Mouse (Mus musculus): ENCODE data around the gene Cacna1a. TPM values are rescaled to one million over a fixed set of nuclear protein-coding genes. Genes with fewer than 3 reads are reported as not detected.
A peak's percentile ranks its signal among the peaks of the same experiment; 100 is the strongest.
"Not testable (repeated sequence)": the region's sequence is repeated elsewhere in the genome, so short reads cannot be mapped to it uniquely, and the experiment has no call there.

Cacna1a gene
- total RNA-seq, 2 experiments from 2014 or later: 156 to 184 TPM

GRCm38 (mm10) chr8:84657680-84658079 lies 269.4 kb downstream of the Cacna1a start:
- DNase-seq (ENCODE audit: low spot score in 2 of 2): no peak

GRCm38 (mm10) chr8:84658951-84659350 lies 270.7 kb downstream of the Cacna1a start:
- DNase-seq (ENCODE audit: low spot score in 2 of 2): no peak

GRCm38 (mm10) chr8:84659936-84660818 lies 271.9 kb downstream of the Cacna1a start:
- DNase-seq (ENCODE audit: low spot score in 2 of 2): no peak

DNA sequence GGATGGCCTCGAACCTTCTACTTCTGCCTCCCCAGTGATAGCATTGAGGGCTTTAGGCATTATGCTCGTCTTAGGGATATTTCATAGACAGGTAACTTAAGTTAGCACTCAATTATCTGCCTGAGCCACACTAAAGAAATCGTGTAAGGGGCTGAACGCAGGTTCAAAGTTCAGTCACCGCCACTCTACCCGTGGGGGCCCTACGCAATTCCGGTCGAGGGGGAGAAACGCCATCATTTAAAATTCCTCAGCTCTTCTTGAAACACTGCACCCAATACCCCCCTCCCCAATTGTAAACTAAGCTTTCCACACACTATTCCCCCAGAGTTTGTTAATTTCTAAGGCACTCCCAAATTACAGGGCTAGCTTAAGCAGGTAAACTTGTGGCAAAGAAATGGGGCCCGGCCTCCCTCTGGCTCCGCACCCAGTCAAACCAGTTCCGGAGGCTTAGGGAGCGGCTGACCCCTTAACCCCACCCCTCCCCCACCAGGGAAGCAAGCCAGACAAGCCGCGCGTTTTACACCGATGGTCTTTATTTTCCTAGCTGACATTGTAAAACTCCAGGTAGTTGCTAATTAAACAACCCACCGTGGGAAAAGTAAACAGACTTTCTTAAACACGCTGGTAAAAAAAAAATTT lies 272.7 kb downstream of the Cacna1a start:
- DNase-seq (ENCODE audit: low spot score in 2 of 2): no peak

- DNase-seq (ENCODE audit: low spot score in 2 of 2): no peak
Measured at GRCm38 (mm10) chr8:84661458-84661871, 273.2 kb downstream of the Cacna1a start.

DNA sequence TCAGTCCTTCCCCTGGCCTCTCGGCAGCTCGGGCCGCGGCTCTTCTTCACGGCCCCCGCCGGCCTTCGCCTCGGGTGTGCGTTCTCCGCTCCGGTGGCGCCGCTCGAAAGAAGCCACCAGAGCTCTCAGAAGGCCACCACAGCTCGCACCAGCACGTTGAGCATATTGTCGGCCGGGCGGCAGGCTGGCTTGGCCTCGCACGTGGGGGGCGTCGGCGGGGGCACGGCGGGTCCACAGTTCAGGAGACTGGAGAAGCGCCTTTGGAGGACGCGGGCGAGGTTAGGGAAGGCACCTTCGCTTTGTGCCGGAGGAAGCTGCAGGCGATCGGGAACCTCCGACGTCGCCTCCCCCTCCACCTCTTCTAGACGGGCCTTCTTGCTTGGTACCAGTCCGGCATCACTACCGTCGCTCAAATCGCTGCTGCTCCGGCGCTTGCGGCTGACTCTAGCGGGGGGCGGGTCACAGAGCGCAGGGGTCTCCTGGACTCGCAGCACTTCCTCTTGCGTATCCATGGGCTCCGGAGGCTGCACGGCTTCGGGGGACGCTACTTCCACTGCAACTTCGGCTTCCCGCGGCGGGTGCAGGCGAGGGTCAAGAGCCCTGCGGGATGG lies 273.8 kb downstream of the Cacna1a start:
- no peak for DNase-seq (ENCODE audit: low spot score in 2 of 2)

- DNase-seq (ENCODE audit: low spot score in 2 of 2): peak; percentile 81 to 93
Measured at GRCm38 (mm10) chr8:84662581-84663065, 274.4 kb downstream of the Cacna1a start, which contains the start of gene Ier2. Ier2 (minus strand) TSS chr8:84662852.

DNA sequence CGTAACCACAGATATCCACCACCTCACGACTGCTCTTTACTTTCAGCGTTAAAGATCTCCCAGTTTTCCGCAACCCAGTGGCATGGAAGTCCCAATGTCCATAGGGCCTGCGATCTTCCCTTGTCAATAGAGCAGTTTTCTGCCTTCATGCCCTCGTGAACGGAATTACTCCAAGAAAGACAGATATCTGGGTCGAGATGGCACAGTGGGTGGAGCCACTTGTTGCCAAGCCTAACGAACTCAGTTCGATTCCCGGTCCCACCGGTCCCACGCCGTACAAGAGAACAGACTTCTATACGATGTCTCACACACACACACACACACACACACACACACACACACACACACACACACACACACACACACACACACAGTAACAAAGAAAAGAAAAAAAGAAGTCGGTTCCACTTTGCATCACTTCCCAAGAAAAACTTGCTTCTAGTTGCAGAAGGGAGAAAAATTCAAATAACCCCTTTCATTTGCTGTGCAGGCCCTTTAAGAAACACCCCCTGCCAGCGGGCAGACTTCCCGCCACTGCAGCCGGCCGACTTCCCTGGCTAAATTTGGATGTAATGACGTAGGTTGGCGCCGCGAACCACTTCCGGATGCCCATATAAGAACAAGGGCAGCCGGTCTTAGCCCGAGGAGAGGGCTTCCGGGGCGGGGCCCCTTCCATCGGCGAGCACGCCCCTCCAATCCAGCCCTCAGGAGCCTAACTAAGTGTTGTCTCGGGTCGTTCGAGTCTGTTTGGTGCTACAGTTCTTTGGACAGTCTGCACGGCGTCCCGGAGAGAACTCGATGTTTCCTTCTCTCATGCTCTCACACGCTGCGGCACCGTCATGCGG lies 275.5 kb downstream of the Cacna1a start:
- peak; percentile 94 to 97 for DNase-seq (ENCODE audit: low spot score in 2 of 2)

DNA sequence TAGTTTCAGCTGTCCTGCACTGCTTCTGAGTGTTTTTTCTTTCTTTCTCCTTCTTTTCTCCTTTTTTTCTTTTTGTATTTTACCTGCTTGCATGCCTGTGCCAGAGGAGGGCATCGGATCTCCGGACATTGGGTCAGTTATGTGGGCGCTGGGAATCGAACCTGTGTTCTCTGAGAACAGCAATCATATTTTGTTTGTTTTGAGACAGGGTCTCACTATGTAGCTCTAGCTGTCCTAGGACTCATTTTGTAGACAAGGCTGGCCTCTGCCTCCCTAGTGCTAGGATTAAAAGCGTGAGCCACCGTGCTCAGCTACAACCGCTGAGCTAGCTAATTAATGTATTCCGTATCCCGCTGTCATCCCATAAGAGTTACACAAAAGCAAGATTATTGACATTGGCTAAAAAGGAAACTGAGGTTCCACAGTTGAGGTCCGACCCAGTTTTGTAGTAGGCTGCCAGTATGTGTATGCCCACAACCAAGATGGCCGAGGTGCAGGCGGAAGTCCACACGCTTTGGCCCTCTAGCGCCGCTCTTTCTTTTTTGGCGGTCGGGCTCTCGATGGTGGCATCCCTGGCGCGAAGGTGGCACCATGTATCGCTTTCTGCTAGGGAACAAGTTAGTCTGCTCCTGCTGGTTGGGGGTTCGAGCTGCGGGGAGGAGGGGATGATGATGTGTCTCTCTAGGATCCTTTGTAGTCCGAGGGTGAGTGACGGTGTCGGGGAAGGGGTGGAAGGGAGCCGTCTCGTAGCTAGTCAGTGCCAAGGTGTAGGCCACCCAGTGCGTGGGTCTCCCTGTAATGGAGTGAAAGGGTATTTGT lies 276.5 kb downstream of the Cacna1a start:
- DNase-seq (ENCODE audit: low spot score in 2 of 2): peak; percentile 74 to 89

DNA sequence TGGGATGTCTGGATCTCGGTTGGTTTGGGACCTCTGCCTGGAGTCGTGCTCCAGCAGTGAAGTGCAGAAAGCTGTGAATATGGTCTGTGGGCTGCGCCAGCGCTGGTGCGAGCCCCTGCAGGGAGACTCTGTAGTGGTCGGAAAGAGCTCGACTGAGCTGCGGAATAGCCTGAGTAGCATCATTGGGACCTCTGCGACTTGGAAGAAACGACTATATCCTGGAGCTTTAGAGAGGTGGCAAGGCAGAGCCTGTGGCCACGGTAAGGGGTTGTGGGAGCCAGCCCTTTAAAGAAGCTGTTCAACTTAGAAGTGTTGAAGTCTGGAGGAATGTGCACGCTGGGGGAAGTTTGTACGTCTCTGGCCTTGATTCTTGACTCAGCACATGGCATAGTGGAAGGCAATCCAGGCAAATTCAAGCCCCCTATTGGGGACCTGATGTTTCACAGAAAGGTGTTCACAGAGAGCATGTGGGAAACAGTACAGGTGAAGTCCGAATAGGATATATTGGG lies 277.2 kb downstream of the Cacna1a start:
- no peak for DNase-seq (ENCODE audit: low spot score in 2 of 2)

DNA sequence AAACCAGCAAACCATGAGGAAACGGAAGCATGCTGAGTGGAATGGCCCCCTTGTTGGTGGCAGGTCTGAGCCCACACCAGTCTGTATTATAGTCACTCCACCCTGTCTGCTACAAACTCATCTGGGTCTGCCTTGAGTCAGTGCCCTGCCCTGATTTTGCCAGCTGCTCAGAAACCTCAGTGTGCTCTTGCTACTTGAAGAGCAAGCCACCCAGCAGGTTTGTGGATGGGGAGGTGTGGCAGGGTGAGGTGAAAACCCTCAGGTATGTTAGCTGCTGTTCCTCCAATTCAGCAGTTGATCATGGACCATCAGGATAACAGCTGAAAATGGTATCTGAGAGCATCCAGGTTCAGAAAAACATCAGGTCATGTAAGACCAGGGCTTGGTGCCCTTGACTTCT lies 279.8 kb downstream of the Cacna1a start:
- no peak for DNase-seq (ENCODE audit: low spot score in 2 of 2)

GRCm38 (mm10) chr8:84668731-84669485 lies 280.7 kb downstream of the Cacna1a start:
- no peak for DNase-seq (ENCODE audit: low spot score in 2 of 2)

DNA sequence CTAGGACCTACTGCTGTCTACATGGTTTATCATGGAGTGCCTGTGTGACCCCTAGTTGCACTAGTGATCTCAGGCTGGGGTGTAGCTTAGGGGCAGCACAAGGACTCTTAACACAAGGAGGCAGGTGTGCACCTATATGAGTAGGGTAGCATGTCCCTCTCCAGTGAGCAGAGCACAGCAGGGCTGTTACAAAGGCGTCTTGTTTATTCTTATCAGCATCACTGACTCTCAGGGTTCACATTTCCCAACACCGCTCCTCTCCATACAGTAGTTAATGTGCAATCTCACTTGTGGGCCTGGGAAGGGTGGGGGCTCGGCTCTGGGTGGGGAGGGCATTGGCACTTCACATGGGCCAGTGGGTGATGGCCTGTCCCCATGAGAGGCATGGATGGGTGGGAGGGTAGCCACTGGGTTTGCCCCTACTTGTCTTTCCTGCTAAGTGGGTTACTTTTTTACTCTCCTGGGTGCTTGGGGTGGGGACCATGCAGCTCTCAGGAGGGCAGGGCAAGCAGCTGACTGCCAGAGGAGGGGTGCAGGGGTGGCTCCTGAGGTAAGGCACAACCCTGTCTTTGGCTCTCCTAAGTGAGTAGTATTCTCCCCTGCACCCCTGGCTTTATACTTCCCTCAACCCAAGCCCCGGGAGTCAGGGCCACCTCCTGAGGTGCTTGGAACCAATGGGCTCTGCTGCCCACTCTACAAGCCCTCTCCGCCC lies 282.2 kb downstream of the Cacna1a start:
- not testable (repeated sequence) for DNase-seq (ENCODE audit: low spot score in 2 of 2)

- DNase-seq (ENCODE audit: low spot score in 2 of 2): no peak
Measured at GRCm38 (mm10) chr8:84677305-84677704, 289.1 kb downstream of the Cacna1a start.

- DNase-seq (ENCODE audit: low spot score in 2 of 2): no peak
Measured at GRCm38 (mm10) chr8:84681476-84681875, 293.2 kb downstream of the Cacna1a start.

DNA sequence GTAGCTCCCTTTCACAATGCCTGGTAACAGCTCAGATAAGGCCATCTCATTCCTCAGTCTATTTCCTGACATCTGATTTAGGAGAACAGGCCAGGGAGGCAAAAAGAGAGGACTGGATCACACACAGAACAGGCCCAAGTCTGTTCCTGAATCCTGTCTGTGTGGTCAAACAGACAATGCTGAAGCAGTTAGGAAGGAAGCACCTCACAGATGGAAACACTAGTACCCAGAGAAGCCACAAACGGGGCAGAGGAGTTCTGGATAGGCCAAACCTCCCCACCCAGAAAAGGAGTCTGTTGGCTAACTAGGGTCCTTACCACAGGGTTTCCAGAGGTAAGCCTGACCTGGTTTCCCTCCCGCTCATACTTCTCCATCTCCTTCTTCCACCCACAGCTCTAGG lies 294.0 kb downstream of the Cacna1a start:
- DNase-seq (ENCODE audit: low spot score in 2 of 2): no peak

DNA sequence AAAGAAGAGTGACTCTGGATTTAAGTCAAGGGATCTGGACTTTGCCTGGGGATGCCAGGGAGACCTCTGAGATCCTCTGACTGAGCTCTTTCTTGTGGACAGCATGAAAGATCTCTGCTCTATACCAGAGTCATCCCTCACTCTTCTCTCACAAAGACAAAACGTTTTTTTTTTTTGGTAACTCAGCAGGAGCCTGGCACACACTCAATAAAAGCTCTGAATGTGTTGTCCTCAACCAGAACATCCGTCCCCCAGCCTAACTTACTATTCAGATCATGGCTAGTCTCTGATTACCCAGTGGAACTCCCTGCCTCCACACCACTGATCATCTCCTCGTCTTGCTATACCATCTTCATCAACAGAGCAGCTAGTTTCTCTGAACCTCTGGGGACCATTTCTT lies 296.3 kb downstream of the Cacna1a start:
- DNase-seq (ENCODE audit: low spot score in 2 of 2): peak in 1 of 2 experiments; percentile 27

All from layer of hippocampus, adult 18-20 months (tissue).